Mouse (Mus musculus) adrenal gland, adult 8-10 months (tissue): ENCODE measurements around the gene Nenf. TPM values are rescaled to one million over a fixed set of nuclear protein-coding genes. Genes with fewer than 3 reads are reported as not detected.
A peak's percentile ranks its signal among the peaks of the same experiment; 100 is the strongest.

Experiments used
- DNase-seq: peaks from one replicate; pipeline ENCODE4 v3.0.0; 2022
- total RNA-seq, 4 experiments: library from RNA; stranded (reverse); gene quantifications; 2 replicates each; pipeline ENCODE4 v1.2.4; 2022

Nenf gene
- total RNA-seq, 4 experiments from 2014 or later = 82.9 to 112 (median 103) TPM

DNA sequence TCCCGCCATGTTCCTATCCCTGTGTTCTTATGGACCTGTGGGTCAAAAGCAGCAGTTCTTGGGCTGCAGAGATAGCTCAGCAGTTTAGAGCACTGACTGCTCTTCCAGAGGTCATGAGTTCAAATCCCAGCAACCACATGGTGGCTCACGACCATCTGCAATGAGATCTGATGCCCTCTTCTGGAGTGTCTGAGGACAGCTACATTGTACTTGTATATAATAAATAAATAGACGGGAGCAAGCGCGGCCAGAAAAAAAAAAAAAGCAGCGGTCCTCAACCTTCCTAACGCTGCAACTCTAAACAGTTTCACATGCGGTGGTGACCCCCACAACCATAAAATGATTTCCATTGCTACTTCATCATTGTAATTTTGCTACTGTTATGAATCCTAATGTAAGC is 1.2 kb downstream of the Nenf start:
- DNase-seq = no peak

DNA sequence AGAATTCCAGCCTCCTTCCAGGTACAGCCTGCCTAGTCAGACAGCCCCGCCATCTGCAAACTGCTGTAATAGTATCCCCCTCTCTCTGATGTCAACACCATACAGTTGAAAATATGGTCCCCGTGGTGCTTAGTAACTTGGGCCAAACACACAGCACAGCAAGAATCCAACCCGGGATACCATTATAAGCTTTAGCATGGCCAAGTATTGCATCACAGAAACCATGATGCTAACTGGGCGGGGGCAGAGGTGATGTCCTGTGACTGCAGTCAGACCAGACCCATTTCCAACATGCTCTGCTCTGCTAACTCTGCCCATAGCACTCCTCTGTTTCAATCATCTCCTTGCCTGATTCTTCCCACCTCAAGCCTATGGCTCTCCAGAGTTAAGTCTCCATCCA is 4.1 kb downstream of the Nenf start:
- DNase-seq = no peak

GRCm38 (mm10) chr1:191313158-191313557 is 4.8 kb downstream of the Nenf start:
- DNase-seq = no peak

DNA sequence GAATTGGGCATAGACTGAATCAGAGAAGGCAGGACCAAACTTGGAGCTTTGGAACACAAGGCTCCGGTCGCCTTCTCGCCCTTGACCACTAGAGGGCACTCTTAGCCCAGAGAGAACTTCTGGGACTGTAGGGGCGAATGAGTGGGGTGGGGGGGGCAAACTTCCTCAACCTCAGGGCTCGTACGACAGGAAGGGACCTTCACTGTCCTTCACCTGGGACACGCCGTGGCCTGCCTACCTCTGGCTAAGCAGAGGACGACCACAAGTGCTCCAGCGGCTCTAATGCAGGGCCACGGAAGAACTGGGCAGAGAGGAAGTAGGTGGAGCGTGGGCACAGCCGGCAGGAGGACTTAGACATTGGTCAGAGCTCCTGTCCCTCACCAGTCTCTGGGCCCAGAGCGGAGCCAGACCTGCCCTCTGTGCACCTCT is 5.5 kb downstream of the Nenf start:
- peak; percentile 79 for DNase-seq

DNA sequence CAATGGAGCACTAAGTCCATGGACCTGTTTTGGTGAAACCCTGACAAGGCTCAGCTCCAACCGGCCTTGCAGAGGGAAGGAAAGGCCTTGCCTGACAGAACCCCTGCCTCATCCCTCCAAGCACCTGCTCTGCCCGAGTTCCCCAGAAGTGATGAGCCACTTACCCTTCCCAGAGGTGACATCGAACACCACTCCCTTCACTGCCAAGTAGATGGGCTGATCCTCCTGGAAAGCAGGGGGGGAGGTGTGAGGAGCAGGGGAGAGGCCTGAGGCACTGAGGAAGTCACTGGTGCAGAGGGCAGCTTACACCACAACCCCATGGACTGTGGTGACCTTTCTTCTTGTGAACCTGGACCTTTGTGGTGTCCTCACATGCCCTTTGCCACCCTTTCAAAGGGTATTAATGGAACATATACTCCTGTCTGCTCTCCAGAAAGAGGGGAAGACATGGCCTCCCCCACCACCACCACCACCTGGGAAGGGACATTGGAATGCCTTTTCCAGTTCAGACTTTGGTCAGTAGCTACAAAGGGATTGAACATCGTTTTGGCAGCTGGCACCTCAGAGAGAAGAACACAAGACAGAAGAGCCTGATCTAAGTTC is 6.6 kb downstream of the Nenf start:
- DNase-seq = no peak

DNA sequence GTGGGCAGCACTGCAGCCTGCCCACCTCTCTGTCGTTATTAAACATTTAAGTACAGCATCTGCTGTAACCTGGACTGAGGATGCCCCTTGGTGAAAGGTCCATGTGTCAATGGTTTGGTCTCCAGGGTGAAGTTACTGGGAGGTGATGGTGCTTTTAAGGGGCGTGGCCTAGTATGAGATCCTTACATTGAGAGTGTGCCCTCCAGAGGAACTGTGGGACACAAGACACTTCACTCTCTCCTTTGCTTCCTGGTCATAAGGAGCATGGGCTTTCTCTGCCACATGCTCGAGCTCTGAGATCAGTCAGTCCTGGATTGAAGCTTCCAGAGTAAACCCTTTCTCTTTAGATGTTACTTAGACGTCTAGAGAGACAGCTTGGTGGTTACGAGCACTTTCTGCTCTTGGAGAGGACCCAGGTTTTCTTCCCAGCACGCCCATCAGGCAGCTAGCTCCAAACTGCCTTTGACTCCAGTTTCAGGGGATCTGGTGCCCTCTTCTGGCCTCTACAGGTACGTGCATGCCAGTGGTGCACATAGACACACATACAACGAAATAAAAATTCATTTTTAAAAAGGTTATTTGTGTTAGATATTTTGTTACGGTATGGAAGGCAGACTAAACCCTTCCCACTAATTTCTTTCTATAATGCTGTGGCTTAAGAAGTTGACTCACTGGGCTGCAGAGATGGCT is 10.1 kb downstream of the Nenf start:
- DNase-seq = no peak

GRCm38 (mm10) chr1:191306316-191306715 is 11.7 kb downstream of the Nenf start:
- no peak for DNase-seq

DNA sequence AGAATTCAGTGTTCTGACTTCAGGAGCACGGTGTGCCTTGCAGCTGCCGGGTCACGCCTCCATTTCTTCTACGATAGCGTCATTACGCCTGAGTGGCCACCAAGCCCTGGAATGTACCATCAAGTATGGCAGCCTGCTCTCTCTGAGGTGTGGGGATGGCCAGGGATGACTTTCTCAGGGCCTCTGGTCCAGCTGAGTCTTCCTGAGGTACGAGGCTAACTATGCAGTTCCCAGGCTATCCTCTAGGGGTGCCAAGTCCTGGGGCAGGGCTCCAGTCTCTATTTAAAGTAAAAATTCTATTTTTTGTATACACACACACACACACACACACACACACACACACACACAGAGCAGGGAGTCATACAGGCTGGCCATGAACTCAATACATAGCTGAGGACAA is 12.4 kb downstream of the Nenf start:
- no peak for DNase-seq

DNA sequence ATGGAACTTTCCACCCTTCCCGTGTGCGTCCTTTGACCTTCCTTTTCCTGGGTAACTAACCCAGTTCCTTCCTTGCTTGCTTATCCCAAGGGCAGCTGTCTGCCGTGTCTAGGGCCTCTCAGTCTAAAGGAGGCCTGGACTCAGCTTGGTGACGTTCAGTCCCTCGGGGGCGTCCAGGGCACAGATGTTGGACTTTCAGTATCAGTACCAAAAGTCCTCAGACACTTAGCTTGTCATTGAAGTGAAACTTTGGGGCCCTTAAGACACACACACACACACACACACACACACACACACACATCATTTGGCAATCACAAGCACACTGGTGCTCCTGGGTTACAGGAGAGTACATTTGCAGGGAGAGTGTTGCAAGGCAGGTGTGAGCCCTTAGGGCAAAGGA is 13.8 kb downstream of the Nenf start:
- DNase-seq = no peak

GRCm38 (mm10) chr1:191303736-191304135 is 14.3 kb downstream of the Nenf start:
- no peak for DNase-seq

GRCm38 (mm10) chr1:191301903-191302302 is 16.1 kb downstream of the Nenf start:
- DNase-seq = no peak

DNA sequence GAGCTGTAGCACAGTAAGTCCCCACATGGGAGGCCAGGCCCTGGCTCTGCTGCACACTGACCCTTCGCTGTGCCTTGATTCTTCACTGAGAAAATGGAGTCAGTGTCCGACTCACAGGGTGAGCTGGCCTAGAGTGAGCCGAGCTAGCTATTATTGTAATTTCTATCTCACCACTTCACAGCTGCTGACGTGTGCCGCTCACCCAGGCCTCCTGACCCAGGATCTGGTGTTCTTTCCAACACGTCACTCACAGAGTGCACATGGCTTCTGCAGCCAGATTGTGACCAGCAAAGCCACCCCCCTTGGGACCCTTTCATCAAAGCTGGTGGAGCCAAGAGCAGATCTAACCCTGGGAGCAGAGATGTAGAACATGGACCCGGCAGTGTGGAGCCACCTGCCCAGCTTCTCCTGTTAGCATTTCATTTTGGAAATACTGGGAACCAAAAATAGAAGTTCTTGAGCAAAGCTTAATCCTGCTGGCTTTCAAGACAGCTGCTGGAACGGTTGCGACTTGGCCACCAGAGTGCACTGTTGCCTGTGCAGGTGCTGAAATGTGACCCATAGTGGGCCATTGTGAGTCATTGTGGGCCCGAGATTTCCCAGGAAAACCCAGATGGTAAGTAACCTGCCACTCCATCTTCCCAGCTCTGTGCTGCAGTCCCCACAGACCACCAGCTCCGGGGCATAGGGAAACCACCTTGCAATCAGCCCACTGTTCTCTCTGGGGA is 18.6 kb downstream of the Nenf start:
- DNase-seq = peak; percentile 49

GRCm38 (mm10) chr1:191298304-191298703 is 19.7 kb downstream of the Nenf start:
- DNase-seq = no peak

DNA sequence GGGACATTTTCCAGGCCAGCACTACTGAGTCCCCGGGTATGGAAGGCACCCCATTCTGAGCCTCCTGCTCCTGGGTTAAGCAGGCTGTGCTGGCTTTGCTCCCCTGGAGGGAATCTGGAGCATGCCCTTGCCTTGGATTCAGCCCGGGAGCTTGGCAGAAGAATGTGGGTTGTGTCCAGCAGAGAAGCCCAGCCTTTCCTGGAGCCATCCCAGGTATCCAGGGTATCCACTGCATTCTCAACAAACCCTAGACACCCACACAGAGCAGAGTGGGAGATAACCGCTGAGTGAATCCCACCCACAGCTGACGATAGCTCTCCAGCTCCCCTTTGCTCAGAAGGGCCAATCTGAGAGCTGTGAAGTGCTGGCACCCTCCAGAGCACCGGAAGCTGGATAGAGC is 21.5 kb downstream of the Nenf start:
- DNase-seq = peak; percentile 49

- no peak for DNase-seq
Observed at GRCm38 (mm10) chr1:191295784-191296183, 22.2 kb downstream of the Nenf start.

GRCm38 (mm10) chr1:191293996-191294795 is 23.8 kb downstream of the Nenf start:
- DNase-seq = no peak

GRCm38 (mm10) chr1:191293051-191293450 is 24.9 kb downstream of the Nenf start:
- no peak for DNase-seq

DNA sequence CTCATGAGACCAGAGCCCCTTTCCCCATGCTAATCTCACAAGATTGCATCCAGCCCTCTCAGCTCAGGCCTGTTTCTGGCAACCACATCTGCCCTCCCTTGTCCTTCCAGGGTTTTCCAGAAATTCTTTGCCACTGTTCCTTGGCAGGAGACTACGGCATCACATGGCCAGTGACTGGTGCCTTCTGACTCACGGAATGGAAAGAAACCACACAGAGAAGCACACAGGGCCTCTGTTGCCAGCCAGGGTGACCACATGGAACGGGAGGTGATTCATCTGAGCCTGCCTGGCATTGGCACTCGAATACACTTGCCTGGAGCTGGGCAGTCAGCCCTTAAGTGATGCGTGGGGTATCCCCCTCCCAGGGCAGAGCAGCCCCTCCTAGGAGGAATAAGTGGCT is 25.6 kb downstream of the Nenf start:
- DNase-seq = peak; percentile 92

GRCm38 (mm10) chr1:191288762-191289161 is 29.2 kb downstream of the Nenf start:
- DNase-seq = no peak

GRCm38 (mm10) chr1:191284502-191284901 is 33.5 kb downstream of the Nenf start:
- DNase-seq = no peak

GRCm38 (mm10) chr1:191283110-191284040 is 34.6 kb downstream of the Nenf start:
- DNase-seq = no peak

DNA sequence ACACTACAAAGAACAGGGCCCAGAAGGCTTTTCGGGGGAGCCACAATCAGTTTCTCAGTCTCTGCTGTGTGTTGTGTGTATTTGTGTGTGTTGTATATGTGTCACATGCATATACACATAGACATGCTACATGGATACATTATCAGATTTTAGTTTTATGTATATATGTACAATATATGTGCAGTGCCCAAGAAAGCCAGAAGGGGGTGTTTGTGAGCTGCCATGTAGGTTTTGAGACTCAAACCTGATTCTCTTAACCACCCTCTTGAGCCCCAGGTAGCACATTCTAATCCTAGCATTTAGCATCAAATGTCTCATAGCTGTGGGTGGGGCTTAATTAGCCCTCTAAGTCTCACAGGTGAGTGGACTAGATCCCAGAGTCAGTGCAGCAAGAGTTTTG is 35.7 kb downstream of the Nenf start:
- no peak for DNase-seq
